Mouse (Mus musculus) lung, postnatal 0 days (tissue): ENCODE results near the gene Insc. TPM values are rescaled to one million over a fixed set of nuclear protein-coding genes. Genes with fewer than 3 reads are reported as not detected.

Experiments
- ATAC-seq: fragments of 200-750 bp; cut with Nextera tagmentation; 2 replicates; pipeline ENCODE4 v1.8.0; 2017; ENCODE audit warnings: moderate library complexity
- DNase-seq: peaks from one replicate; pipeline ENCODE4 v3.0.0-alpha.2; 2016; ENCODE audit warnings: low spot score
- H3K27ac ChIP-seq: fragments of 300-500 bp; sonication (generic); 2 replicates; pipeline ENCODE4 v1.5.1; 2014; ENCODE audit warnings: antibody characterized with exemption, mild to moderate bottlenecking, low read length, mixed read lengths
- H3K27me3 ChIP-seq: fragments of 300-500 bp; sonication (generic); replicated peaks from 2 replicates; pipeline ENCODE4 v1.6.1; 2014; ENCODE audit warnings: low read length, mixed read lengths; ENCODE audit not compliant: insufficient read depth
- H3K36me3 ChIP-seq: fragments of 300-500 bp; sonication (generic); 2 replicates; pipeline ENCODE4 v1.6.1; 2014; ENCODE audit warnings: low read length, mixed read lengths; ENCODE audit not compliant: insufficient read depth
- H3K4me1 ChIP-seq: fragments of 300-500 bp; sonication (generic); 2 replicates; pipeline ENCODE4 v1.6.1; 2014; ENCODE audit warnings: antibody characterized with exemption, low read depth, low read length, mixed read lengths; ENCODE audit not compliant: insufficient read depth
- H3K4me2 ChIP-seq: fragments of 300-500 bp; sonication (generic); replicated peaks from 2 replicates; pipeline ENCODE4 v1.6.1; 2014; ENCODE audit warnings: low read depth, mild to moderate bottlenecking, low read length, moderate library complexity, mixed read lengths
- H3K4me3 ChIP-seq: fragments of 300-500 bp; sonication (generic); 2 replicates; pipeline ENCODE4 v1.5.1; 2014; ENCODE audit warnings: low read depth, low read length
- H3K9ac ChIP-seq: fragments of 300-500 bp; sonication (generic); replicated peaks from 2 replicates; pipeline ENCODE4 v1.6.1; 2014; ENCODE audit warnings: low read depth, mild to moderate bottlenecking
- H3K9me3 ChIP-seq: fragments of 300-500 bp; sonication (generic); 2 replicates; pipeline ENCODE4 v1.6.1; 2016; ENCODE audit warnings: low read length, mixed read lengths
- CTCF ChIP-seq: IDR thresholded peaks from 2 replicates; pipeline ENCODE4 v1.5.1; 2016; ENCODE audit warnings: antibody characterized with exemption, mild to moderate bottlenecking
- EP300 ChIP-seq: IDR thresholded peaks from 2 replicates; pipeline ENCODE4 v1.6.1; 2016; ENCODE audit warnings: antibody characterized with exemption, mild to moderate bottlenecking, control low read depth
- WGBS: fragments of 180-500 bp; shearing (Covaris S2); extraction: QIAGEN DNeasy Blood & Tissue Kit; methylation state at CpG from one replicate; pipeline ENCODE4 v1.1.7; 2014; 5-methylcytosine and 5-hydroxymethylcytosine counted together
- polyA plus RNA-seq: library from polyadenylated mRNA; unstranded; fragments of >200 nt; fragmentation: Nextera tagmentation; extraction: Ambion mirVana; gene quantifications from 2 replicates; pipeline ENCODE4 v1.2.1, GENCODE M21; 2015

Gene Insc
- polyA plus RNA-seq, 1 experiment from 2014 or later, result 0.66 TPM

- Histone ChIP-seq H3K4me3 (no peak overlapping the region), H3K9me3 (no peaks in the 10 kb centered on the region), H3K9ac (no peak overlapping the region), H3K4me1 (no peaks in the 10 kb centered on the region), H3K27ac (no peak overlapping the region), H3K27me3 (no peaks in the 10 kb centered on the region), H3K36me3 (no peaks in the 10 kb centered on the region), H3K4me2 (no peak overlapping the region)
- TF ChIP-seq EP300 (no peak), CTCF (no peak)
- no peak for DNase-seq
- ATAC-seq, result no peak
- whole genome bisulfite sequencing, result 28% methylated on average over 2 of the region's 2 CpGs
Measured at GRCm38 (mm10) chr7:114847179-114847578, 103.7 kb downstream of the Insc start.

GRCm38 (mm10) chr7:114852387-114852786 lies 108.9 kb downstream of the Insc start:
- ATAC-seq (no peak), DNase-seq (no peak)
- no peaks in the 10 kb centered on the region for H3K9me3 ChIP-seq
- H3K27me3 ChIP-seq, result no peaks in the 10 kb centered on the region
- no peaks in the 10 kb centered on the region for H3K36me3 ChIP-seq
- WGBS, result 68% methylated on average over 3 of the region's 3 CpGs
- H3K27ac ChIP-seq, result no peak overlapping the region
- H3K9ac ChIP-seq, result no peak overlapping the region
- H3K4me3 ChIP-seq, result no peak overlapping the region
- no peaks in the 10 kb centered on the region for H3K4me1 ChIP-seq
- H3K4me2 ChIP-seq, result no peak overlapping the region
- no peak for TF ChIP-seq CTCF
- no peak for TF ChIP-seq EP300

DNA sequence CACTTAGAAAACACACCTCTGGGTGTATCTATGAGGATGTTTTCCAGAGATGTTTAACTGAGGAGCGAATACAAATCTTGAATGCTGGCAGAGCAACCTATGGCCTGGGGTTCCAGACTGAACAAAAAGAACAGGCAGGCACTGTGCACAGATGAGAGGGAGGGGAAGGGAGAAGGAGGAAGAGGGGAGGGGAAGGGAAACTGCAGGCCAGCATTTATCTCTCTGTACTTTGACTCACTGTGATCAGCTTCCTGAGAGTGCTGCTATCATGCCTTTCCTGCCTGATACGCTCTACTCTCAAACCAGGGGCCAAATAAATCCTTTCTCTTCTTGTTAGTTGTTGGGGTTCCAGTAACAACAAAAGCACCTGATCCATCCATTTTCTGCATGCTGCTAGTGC lies 110.7 kb downstream of the Insc start:
- WGBS, result 66% methylated on average over 2 of the region's 2 CpGs
- Histone ChIP-seq H3K9ac (no peak overlapping the region), H3K27ac (no peak overlapping the region), H3K4me2 (no peak overlapping the region), H3K9me3 (no peaks in the 10 kb centered on the region), H3K36me3 (no peaks in the 10 kb centered on the region), H3K4me3 (no peak overlapping the region), H3K27me3 (no peaks in the 10 kb centered on the region), H3K4me1 (no peaks in the 10 kb centered on the region)
- ATAC-seq (no peak), DNase-seq (no peak)
- TF ChIP-seq EP300 (no peak), CTCF (no peak)

DNA sequence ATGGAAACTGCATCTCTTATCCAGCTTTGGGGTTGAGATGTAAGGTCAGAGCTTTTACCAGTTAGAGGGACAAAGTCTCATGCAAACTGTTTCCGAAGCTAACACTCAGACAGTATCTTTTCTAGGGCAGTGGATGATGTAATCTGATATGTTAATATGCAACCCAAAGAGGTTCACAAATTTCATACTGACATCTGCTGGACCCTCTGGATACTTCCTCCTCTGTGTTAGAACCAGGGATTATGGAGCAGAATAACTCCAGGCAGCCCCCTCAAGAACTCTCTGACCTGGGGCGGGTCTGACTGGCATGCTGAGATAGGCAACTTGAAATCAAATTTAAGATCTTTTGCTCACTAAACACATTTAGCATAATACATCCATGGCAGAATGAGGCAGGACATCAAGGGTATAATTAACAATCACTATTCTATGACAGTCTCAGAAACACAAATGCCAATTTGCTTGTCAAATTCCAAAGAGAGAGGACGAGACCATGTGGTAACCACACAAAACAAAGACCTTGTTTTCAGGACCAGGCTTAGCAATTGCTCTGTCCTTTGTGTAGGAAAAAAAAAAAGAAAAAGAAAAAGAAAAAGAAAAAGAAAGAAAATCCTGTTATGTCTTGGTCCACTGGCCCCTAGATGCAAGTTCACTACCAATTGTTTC lies 117.5 kb downstream of the Insc start:
- no peaks in the 10 kb centered on the region for H3K4me1 ChIP-seq

DNA sequence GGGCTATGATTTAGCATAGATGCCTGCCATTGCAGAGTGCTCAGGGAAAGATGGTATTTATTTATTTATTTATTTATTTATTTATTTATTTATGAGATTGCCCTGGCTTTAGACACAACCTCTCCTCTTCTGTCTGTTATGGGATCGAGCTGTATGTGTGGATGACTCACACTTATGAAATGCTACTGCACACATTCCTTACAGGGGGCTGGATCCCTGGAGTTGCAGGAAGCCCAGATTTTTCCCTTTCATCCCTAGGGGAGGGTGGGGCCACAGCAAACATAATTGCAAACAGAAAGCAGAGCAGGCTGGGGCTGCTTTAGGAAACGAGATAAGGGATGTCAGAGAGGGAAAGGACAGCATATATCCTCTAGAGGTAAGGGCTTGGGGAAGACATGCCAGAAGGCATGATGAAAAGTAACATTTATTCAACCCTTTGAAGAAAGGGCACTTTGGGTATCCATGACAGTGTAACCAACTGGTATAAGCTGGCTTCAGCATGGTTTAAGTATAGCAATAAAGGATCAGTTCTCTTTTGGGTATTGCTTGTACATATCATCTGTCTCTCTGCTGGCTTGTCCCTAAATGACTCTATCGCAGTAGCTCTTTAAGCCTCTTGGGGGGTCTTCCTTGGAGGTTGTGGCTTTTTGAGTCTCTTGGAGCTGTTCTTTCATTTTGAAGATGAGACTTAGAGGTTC lies 130.0 kb downstream of the Insc start:
- H3K27ac ChIP-seq, result no peak overlapping the region
- peak; percentile 13 for DNase-seq
- no peaks in the 10 kb centered on the region for H3K27me3 ChIP-seq
- no peak overlapping the region for H3K4me3 ChIP-seq
- 16% methylated on average over 3 of the region's 3 CpGs for WGBS
- no peak overlapping the region for H3K4me2 ChIP-seq
- TF ChIP-seq CTCF (no peak), EP300 (no peak)
- H3K9me3 ChIP-seq, result no peaks in the 10 kb centered on the region
- no peak for ATAC-seq
- H3K9ac ChIP-seq, result no peak overlapping the region
- H3K36me3 ChIP-seq, result no peaks in the 10 kb centered on the region
- no peaks in the 10 kb centered on the region for H3K4me1 ChIP-seq

More for the DNA sequence above, 117.5 kb downstream of the Insc start:
- Histone ChIP-seq H3K9ac (no peak overlapping the region), H3K27me3 (no peaks in the 10 kb centered on the region), H3K27ac (no peak overlapping the region), H3K9me3 (no peaks in the 10 kb centered on the region), H3K4me2 (no peak overlapping the region), H3K36me3 (no peaks in the 10 kb centered on the region), H3K4me3 (no peak overlapping the region)
- WGBS, result 68% methylated on average over 3 of the region's 3 CpGs
- TF ChIP-seq CTCF (no peak), EP300 (no peak)
- DNase-seq, result no peak
- ATAC-seq, result no peak

DNA sequence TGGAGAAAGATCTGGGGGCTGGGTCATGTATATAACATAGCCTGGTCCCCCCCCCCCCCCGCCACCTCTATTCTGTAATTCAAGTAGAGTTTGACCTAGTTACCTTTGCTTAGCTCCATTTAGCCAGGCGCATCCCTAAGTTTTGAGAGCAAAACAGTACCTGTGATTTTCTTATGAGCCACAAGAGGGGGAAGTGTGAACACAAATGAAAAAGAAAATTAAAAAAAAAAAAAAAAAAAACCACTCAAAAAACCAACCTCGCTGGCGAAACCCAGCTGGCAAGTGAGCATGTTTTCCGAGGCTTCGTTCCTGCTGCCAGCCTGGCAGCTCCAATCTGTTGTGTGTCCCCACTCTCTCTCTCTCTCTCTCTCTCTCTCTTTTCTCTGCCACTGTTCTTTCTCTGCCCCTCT lies 130.5 kb downstream of the Insc start:
- no peak overlapping the region for H3K27ac ChIP-seq
- no peak overlapping the region for H3K4me2 ChIP-seq
- WGBS, result 18% methylated on average over 6 of the region's 6 CpGs
- H3K36me3 ChIP-seq, result no peaks in the 10 kb centered on the region
- no peak for TF ChIP-seq EP300
- peak; percentile 44 for TF ChIP-seq CTCF
- no peak overlapping the region for H3K9ac ChIP-seq
- peak; percentile 70 for DNase-seq
- no peak for ATAC-seq
- H3K27me3 ChIP-seq, result no peaks in the 10 kb centered on the region
- no peaks in the 10 kb centered on the region for H3K4me1 ChIP-seq
- H3K4me3 ChIP-seq, result no peak overlapping the region
- H3K9me3 ChIP-seq, result no peaks in the 10 kb centered on the region
